Mouse (Mus musculus): ENCODE measurements around the gene Ifnz. TPM values are rescaled to one million over a fixed set of nuclear protein-coding genes. Genes with fewer than 3 reads are reported as not detected.
"Not testable (repeated sequence)": the region's sequence is repeated elsewhere in the genome, so short reads cannot be mapped to it uniquely, and the experiment has no call there.

The Ifnz gene
- not detected in 2 replicates for polyA plus RNA-seq (2012; rRNA removed)

DNA sequence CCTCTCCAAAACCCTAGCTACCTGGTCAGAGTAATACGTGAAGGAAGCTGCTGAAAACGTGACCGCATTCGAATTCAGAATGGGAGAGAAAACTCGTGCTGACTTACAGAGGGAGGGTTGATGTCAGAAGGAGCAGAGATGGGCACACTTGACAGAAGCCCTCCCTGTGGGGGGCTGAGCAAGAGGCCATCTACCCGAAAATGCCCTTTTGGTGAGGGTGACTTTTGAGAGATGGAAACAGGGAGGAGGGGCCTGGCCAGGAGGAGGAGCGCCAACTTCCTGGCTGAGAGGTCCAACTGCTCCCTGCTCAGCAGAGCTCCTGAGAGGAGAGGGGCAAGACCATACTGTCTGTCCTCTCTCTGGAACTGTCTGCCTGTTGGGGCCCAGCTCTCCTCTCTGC lies at the start of gene Ifnz:
TSS of gene Ifnz (plus strand) at position 301 of the 400 bp plus-strand sequence.
- H3K27me3 ChIP-seq (ENCODE audit: control insufficient read depth, insufficient read depth, low read length); H3K4me3 ChIP-seq (ENCODE audit: control insufficient read depth, low read depth, low read length): not testable (repeated sequence)

GRCm38 (mm10) chr4:88738480-88738879 lies 43.5 kb upstream of the Ifnz start:
- TF ChIP-seq POLR2A (IDR thresholded peaks at IDR 0.05; ENCODE audit: control insufficient read depth, low read depth, low read length), result no peak
- peak; percentile 79; the same call in 1 of the 2 replicates for TF ChIP-seq CTCF (IDR thresholded peaks at IDR 0.05; ENCODE audit: control insufficient read depth, insufficient read depth, insufficient replicate concordance, low read depth, low read length)
- H3K4me1 ChIP-seq (ENCODE audit: control insufficient read depth, insufficient read depth, low read length), result no peaks in the 10 kb centered on the region
- no peaks in the 10 kb centered on the region for H3K27me3 ChIP-seq (ENCODE audit: control insufficient read depth, insufficient read depth, low read length)
- H3K36me3 ChIP-seq (ENCODE audit: control insufficient read depth, insufficient read depth, low read length), result no peaks in the 10 kb centered on the region
- no peak overlapping the region for H3K27ac ChIP-seq (ENCODE audit: control insufficient read depth, insufficient read depth, low read depth, low read length)
- H3K4me3 ChIP-seq (ENCODE audit: control insufficient read depth, low read depth, low read length), result no peak overlapping the region

More for the DNA sequence above, at the start of gene Ifnz:
- H3K27ac ChIP-seq (ENCODE audit: control insufficient read depth, insufficient read depth, low read depth, low read length); H3K36me3 ChIP-seq (ENCODE audit: control insufficient read depth, insufficient read depth, low read length); H3K4me1 ChIP-seq (ENCODE audit: control insufficient read depth, insufficient read depth, low read length): not testable (repeated sequence)

GRCm38 (mm10) chr4:88739036-88739435 lies 42.9 kb upstream of the Ifnz start:
- Histone ChIP-seq H3K4me1 (ENCODE audit: control insufficient read depth, insufficient read depth, low read length) (no peaks in the 10 kb centered on the region), H3K27ac (ENCODE audit: control insufficient read depth, insufficient read depth, low read depth, low read length) (no peak overlapping the region), H3K36me3 (ENCODE audit: control insufficient read depth, insufficient read depth, low read length) (no peaks in the 10 kb centered on the region), H3K27me3 (ENCODE audit: control insufficient read depth, insufficient read depth, low read length) (no peaks in the 10 kb centered on the region), H3K4me3 (ENCODE audit: control insufficient read depth, low read depth, low read length) (no peak overlapping the region)
- TF ChIP-seq CTCF (IDR thresholded peaks at IDR 0.05; ENCODE audit: control insufficient read depth, insufficient read depth, insufficient replicate concordance, low read depth, low read length), result no peak
- TF ChIP-seq POLR2A (IDR thresholded peaks at IDR 0.05; ENCODE audit: control insufficient read depth, low read depth, low read length), result no peak

- H3K4me3 ChIP-seq (ENCODE audit: control insufficient read depth, low read depth, low read length), result no peak overlapping the region
- TF ChIP-seq CTCF (IDR thresholded peaks at IDR 0.05; ENCODE audit: control insufficient read depth, insufficient read depth, insufficient replicate concordance, low read depth, low read length), result no peak
- no peak for TF ChIP-seq POLR2A (IDR thresholded peaks at IDR 0.05; ENCODE audit: control insufficient read depth, low read depth, low read length)
- no peaks in the 10 kb centered on the region for H3K27me3 ChIP-seq (ENCODE audit: control insufficient read depth, insufficient read depth, low read length)
- H3K36me3 ChIP-seq (ENCODE audit: control insufficient read depth, insufficient read depth, low read length), result no peaks in the 10 kb centered on the region
- no peaks in the 10 kb centered on the region for H3K4me1 ChIP-seq (ENCODE audit: control insufficient read depth, insufficient read depth, low read length)
- H3K27ac ChIP-seq (ENCODE audit: control insufficient read depth, insufficient read depth, low read depth, low read length), result no peak overlapping the region
Observed at GRCm38 (mm10) chr4:88741426-88741825, 40.5 kb upstream of the Ifnz start.

DNA sequence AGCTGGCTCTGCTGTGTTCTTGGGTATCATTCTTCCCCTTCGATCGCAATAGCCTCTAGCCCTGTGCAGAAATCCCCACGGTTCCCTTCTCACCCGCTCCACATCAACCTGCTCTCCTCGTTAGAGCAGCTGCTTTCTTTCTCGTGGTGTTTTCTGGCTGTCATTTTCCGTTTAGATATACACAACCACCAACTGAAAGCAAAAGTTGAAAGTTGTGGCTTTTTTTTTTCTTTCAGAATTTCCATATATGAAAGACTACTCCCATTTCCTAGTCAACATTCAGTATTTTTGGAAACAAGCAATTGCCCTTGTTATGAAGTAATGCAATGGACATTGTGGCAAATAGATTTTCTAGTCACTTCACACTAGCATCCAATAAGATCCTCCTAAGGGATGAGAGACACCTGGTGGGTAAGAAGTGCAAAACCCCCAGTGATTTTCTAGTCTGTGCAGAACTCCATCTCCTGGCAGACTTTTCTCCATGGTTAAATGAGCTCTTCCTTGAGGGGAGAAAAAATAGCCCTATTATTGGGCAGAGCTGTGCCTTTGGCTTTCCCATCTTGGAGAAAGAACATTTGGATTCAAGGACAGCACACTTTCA lies 39.1 kb upstream of the Ifnz start:
- TF ChIP-seq CTCF (IDR thresholded peaks at IDR 0.05; ENCODE audit: control insufficient read depth, insufficient read depth, insufficient replicate concordance, low read depth, low read length) (no peak), POLR2A (IDR thresholded peaks at IDR 0.05; ENCODE audit: control insufficient read depth, low read depth, low read length) (no peak)
- H3K4me1 ChIP-seq (ENCODE audit: control insufficient read depth, insufficient read depth, low read length), result no peaks in the 10 kb centered on the region

GRCm38 (mm10) chr4:88744207-88744606 lies 37.7 kb upstream of the Ifnz start:
- H3K4me1 ChIP-seq (ENCODE audit: control insufficient read depth, insufficient read depth, low read length), result no peaks in the 10 kb centered on the region
- no peak overlapping the region for H3K27ac ChIP-seq (ENCODE audit: control insufficient read depth, insufficient read depth, low read depth, low read length)
- no peaks in the 10 kb centered on the region for H3K36me3 ChIP-seq (ENCODE audit: control insufficient read depth, insufficient read depth, low read length)
- H3K4me3 ChIP-seq (ENCODE audit: control insufficient read depth, low read depth, low read length), result peak overlapping the region; percentile 68
- no peak for TF ChIP-seq POLR2A (IDR thresholded peaks at IDR 0.05; ENCODE audit: control insufficient read depth, low read depth, low read length)
- TF ChIP-seq CTCF (IDR thresholded peaks at IDR 0.05; ENCODE audit: control insufficient read depth, insufficient read depth, insufficient replicate concordance, low read depth, low read length), result no peak
- no peaks in the 10 kb centered on the region for H3K27me3 ChIP-seq (ENCODE audit: control insufficient read depth, insufficient read depth, low read length)

More for the DNA sequence above, 39.1 kb upstream of the Ifnz start:
- peak overlapping the region; percentile 72 for H3K4me3 ChIP-seq (ENCODE audit: control insufficient read depth, low read depth, low read length)
- H3K27ac ChIP-seq (ENCODE audit: control insufficient read depth, insufficient read depth, low read depth, low read length), result no peak overlapping the region
- no peaks in the 10 kb centered on the region for H3K27me3 ChIP-seq (ENCODE audit: control insufficient read depth, insufficient read depth, low read length)
- H3K36me3 ChIP-seq (ENCODE audit: control insufficient read depth, insufficient read depth, low read length), result no peaks in the 10 kb centered on the region

- H3K27ac ChIP-seq (ENCODE audit: control insufficient read depth, insufficient read depth, low read depth, low read length), result no peak overlapping the region
- no peaks in the 10 kb centered on the region for H3K4me1 ChIP-seq (ENCODE audit: control insufficient read depth, insufficient read depth, low read length)
- H3K36me3 ChIP-seq (ENCODE audit: control insufficient read depth, insufficient read depth, low read length), result no peaks in the 10 kb centered on the region
- H3K4me3 ChIP-seq (ENCODE audit: control insufficient read depth, low read depth, low read length), result no peak overlapping the region
- TF ChIP-seq POLR2A (IDR thresholded peaks at IDR 0.05; ENCODE audit: control insufficient read depth, low read depth, low read length), result no peak
- no peak for TF ChIP-seq CTCF (IDR thresholded peaks at IDR 0.05; ENCODE audit: control insufficient read depth, insufficient read depth, insufficient replicate concordance, low read depth, low read length)
- H3K27me3 ChIP-seq (ENCODE audit: control insufficient read depth, insufficient read depth, low read length), result no peaks in the 10 kb centered on the region
Observed at GRCm38 (mm10) chr4:88749926-88750325, 32.0 kb upstream of the Ifnz start.

- H3K27ac ChIP-seq (ENCODE audit: control insufficient read depth, insufficient read depth, low read depth, low read length); H3K4me1 ChIP-seq (ENCODE audit: control insufficient read depth, insufficient read depth, low read length); H3K36me3 ChIP-seq (ENCODE audit: control insufficient read depth, insufficient read depth, low read length); H3K27me3 ChIP-seq (ENCODE audit: control insufficient read depth, insufficient read depth, low read length); H3K4me3 ChIP-seq (ENCODE audit: control insufficient read depth, low read depth, low read length): not testable (repeated sequence)
Observed at GRCm38 (mm10) chr4:88754818-88755340, 27.1 kb upstream of the Ifnz start, which contains the start of gene Gm13271. Gene Gm13271, plus strand, starts transcription at chr4:88754868.

GRCm38 (mm10) chr4:88756581-88757513 lies 25.1 kb upstream of the Ifnz start:
- Histone ChIP-seq H3K4me3 (ENCODE audit: control insufficient read depth, low read depth, low read length) (peak overlapping the region; percentile 52), H3K27ac (ENCODE audit: control insufficient read depth, insufficient read depth, low read depth, low read length) (peak overlapping the region; percentile 2; the same call in 1 of the 2 replicates)
- not testable (repeated sequence) for H3K27me3 ChIP-seq (ENCODE audit: control insufficient read depth, insufficient read depth, low read length); H3K36me3 ChIP-seq (ENCODE audit: control insufficient read depth, insufficient read depth, low read length); H3K4me1 ChIP-seq (ENCODE audit: control insufficient read depth, insufficient read depth, low read length)
